ENCODE assay signal across 14 mouse cellular contexts in the genomic region with DNA sequence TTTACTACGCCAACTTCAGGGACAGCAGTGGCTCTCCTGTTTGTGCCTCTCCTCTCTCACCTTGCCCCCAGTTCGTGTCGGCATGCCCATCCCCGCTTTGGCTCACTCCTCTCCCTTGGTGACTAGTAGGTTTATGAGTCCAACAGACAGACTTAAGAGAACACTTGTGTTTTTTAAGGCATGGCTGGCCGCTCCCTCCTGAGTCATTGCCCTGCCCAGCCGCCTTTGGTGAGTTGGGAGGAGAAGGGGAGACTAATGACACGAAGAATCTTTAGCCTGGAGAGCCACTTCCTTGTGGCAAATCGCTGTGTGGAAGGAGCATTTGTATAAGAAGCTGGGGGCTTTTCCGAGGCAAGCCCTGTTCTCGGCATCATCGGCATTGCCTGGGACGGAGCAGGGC.
A peak's percentile ranks its signal among the peaks of the same experiment; 100 is the strongest.
DNase-seq lines count a peak whose midpoint lies in the region; ATAC-seq and TF ChIP-seq lines count a peak whose summit lies in the region.
"Had no signal": no experiment of that assay in that cellular context is flagged by ENCODE, and none has a peak within 500 bp of the region (broad histone marks: within the 10 kb centered on the region; RNA-seq: fewer than 3 reads in every experiment).

No protein-coding gene starts in this region.

- H3K27ac ChIP-seq in layer of hippocampus, adult 2 months, result peak overlapping the region; percentile 96
- no peak overlapping the region for H3K27ac ChIP-seq in intestine, embryonic 15.5 days
- 0 out of 2 replicates have a peak overlapping the region, but pooled peaks have one; percentile 14 for H3K27ac ChIP-seq in small intestine, adult 2 months (ENCODE audit: insufficient read depth, low read depth, low read length)
- H3K27ac ChIP-seq: gastrocnemius, adult 2 months; heart, adult 2 months; lung, embryonic 15.5 days had no signal

- H3K9ac ChIP-seq in intestine, embryonic 15.5 days, result no peak overlapping the region
- H3K9ac ChIP-seq: lung, embryonic 15.5 days had no signal

- H3K27me3 ChIP-seq in intestine, embryonic 15.5 days (replicated peaks), result no peaks in the 10 kb centered on the region
- H3K27me3 ChIP-seq in small intestine, adult 2 months (ENCODE audit: control insufficient read depth, insufficient read depth, low read length), result 0 out of 2 replicates have a peak, but pooled peaks cover 3% of the 10 kb centered on the region

- H3K4me2 ChIP-seq in intestine, embryonic 15.5 days (replicated peaks), result peak overlapping the region; percentile 36; the same call in 1 of the 2 replicates
- H3K4me2 ChIP-seq: lung, embryonic 15.5 days had no signal

- no peaks in the 10 kb centered on the region for H3K9me3 ChIP-seq in intestine, embryonic 15.5 days
- H3K9me3 ChIP-seq: lung, embryonic 15.5 days had no signal

- WGBS in intestine, embryonic 15.5 days, result 46% methylated on average over 12 of the region's 12 CpGs
- 28% methylated on average over 12 of the region's 12 CpGs for WGBS in small intestine, adult 2 months

- no peak overlapping the region for H3K4me3 ChIP-seq in layer of hippocampus, adult 2 months
- no peak overlapping the region for H3K4me3 ChIP-seq in intestine, embryonic 15.5 days (replicated peaks)
- H3K4me3 ChIP-seq in small intestine, adult 2 months (ENCODE audit: low read depth, low read length), result peak overlapping the region; percentile 45
- H3K4me3 ChIP-seq: gastrocnemius, adult 2 months; heart, adult 2 months; lung, embryonic 15.5 days had no signal

- TF ChIP-seq CTCF in layer of hippocampus, adult 2 months (conservative IDR thresholded peaks at IDR 0.05), result no peak
- no peak for TF ChIP-seq CTCF in small intestine, adult 2 months (IDR thresholded peaks at IDR 0.05; ENCODE audit: extremely low read depth, insufficient read length, insufficient replicate concordance, low read depth, low read length)

- ATAC-seq in intestine, embryonic 15.5 days, result peak; percentile 20; the same call in 1 of the 2 replicates

- H3K36me3 ChIP-seq in intestine, embryonic 15.5 days, result no peaks in the 10 kb centered on the region
- H3K36me3 ChIP-seq in small intestine, adult 2 months (ENCODE audit: control insufficient read depth, insufficient read depth, low read length), result no peaks in the 10 kb centered on the region
- H3K36me3 ChIP-seq: lung, embryonic 15.5 days had no signal

- no peak for TF ChIP-seq POLR2A in small intestine, adult 2 months (IDR thresholded peaks at IDR 0.05; ENCODE audit: low read depth, low read length)

- no peak for DNase-seq in layer of hippocampus, adult 2 months (ENCODE audit: low spot score in 2 of 2)
- DNase-seq in layer of hippocampus, postnatal 14 days (ENCODE audit: low spot score in 2 of 2), result no peak
- DNase-seq in NIH3T3 (ENCODE audit: low read depth), result peak; percentile 79
- DNase-seq in right cerebral cortex, postnatal 25 days, result no peak
- DNase-seq in spleen, adult 18-20 months, result no peak
- DNase-seq: cerebellum, postnatal 10 days; gastrocnemius, adult 2 months; heart, adult 2 months; heart, postnatal 14 days; kidney, postnatal 14 days; right cerebral cortex, postnatal 4 days had no signal

- peaks cover 21% of the 10 kb centered on the region for H3K4me1 ChIP-seq in intestine, embryonic 15.5 days (replicated peaks)
- H3K4me1 ChIP-seq in small intestine, adult 2 months (ENCODE audit: control insufficient read depth, insufficient read depth, insufficient read length, low read length), result peaks cover 17% of the 10 kb centered on the region
